Mouse (Mus musculus): ENCODE results near the gene Gm37240.
"Not testable (repeated sequence)": the region's sequence is repeated elsewhere in the genome, so short reads cannot be mapped to it uniquely, and the experiment has no call there.

The Gm37240 gene

GRCm38 (mm10) chr3:85887239-85887827 lies at the start of gene Gm37240, which contains the start of gene Glt28d2:
TSS of gene Gm37240 (minus strand) at chr3:85887518.
TSS of gene Glt28d2 (minus strand) at chr3:85887516.
- DNase-seq (ENCODE audit: low spot score in 2 of 2), result peak; percentile 79 to 82

GRCm38 (mm10) chr3:85933586-85933985 lies 46.3 kb upstream of the Gm37240 start:
- DNase-seq (ENCODE audit: low spot score in 2 of 2), result no peak

GRCm38 (mm10) chr3:85931859-85932258 lies 44.5 kb upstream of the Gm37240 start:
- DNase-seq (ENCODE audit: low spot score in 2 of 2), result no peak

- DNase-seq (ENCODE audit: low spot score in 2 of 2), result no peak
Observed at GRCm38 (mm10) chr3:85930671-85931255, 43.4 kb upstream of the Gm37240 start.

- DNase-seq (ENCODE audit: low spot score in 2 of 2), result no peak
Observed at GRCm38 (mm10) chr3:85929711-85930110, 42.4 kb upstream of the Gm37240 start.

- no peak for DNase-seq (ENCODE audit: low spot score in 2 of 2)
Observed at GRCm38 (mm10) chr3:85928140-85928611, 40.9 kb upstream of the Gm37240 start.

GRCm38 (mm10) chr3:85927296-85927695 lies 40.0 kb upstream of the Gm37240 start:
- DNase-seq (ENCODE audit: low spot score in 2 of 2), result no peak

GRCm38 (mm10) chr3:85923954-85924945 lies 36.9 kb upstream of the Gm37240 start:
- peak; percentile 52 to 84 for DNase-seq (ENCODE audit: low spot score in 2 of 2)

GRCm38 (mm10) chr3:85923343-85923742 lies 36.0 kb upstream of the Gm37240 start:
- no peak for DNase-seq (ENCODE audit: low spot score in 2 of 2)

GRCm38 (mm10) chr3:85922331-85922730 lies 35.0 kb upstream of the Gm37240 start:
- DNase-seq (ENCODE audit: low spot score in 2 of 2), result no peak

GRCm38 (mm10) chr3:85920671-85921070 lies 33.4 kb upstream of the Gm37240 start:
- DNase-seq (ENCODE audit: low spot score in 2 of 2), result not testable (repeated sequence)

GRCm38 (mm10) chr3:85917600-85917999 lies 30.3 kb upstream of the Gm37240 start:
- no peak for DNase-seq (ENCODE audit: low spot score in 2 of 2)

GRCm38 (mm10) chr3:85914806-85915205 lies 27.5 kb upstream of the Gm37240 start:
- DNase-seq (ENCODE audit: low spot score in 2 of 2), result no peak

GRCm38 (mm10) chr3:85907136-85907535 lies 19.8 kb upstream of the Gm37240 start:
- no peak for DNase-seq (ENCODE audit: low spot score in 2 of 2)

GRCm38 (mm10) chr3:85904371-85904770 lies 17.1 kb upstream of the Gm37240 start:
- no peak for DNase-seq (ENCODE audit: low spot score in 2 of 2)

- no peak for DNase-seq (ENCODE audit: low spot score in 2 of 2)
Observed at GRCm38 (mm10) chr3:85895020-85895419, 7.7 kb upstream of the Gm37240 start.

GRCm38 (mm10) chr3:85891571-85891970 lies 4.3 kb upstream of the Gm37240 start:
- DNase-seq (ENCODE audit: low spot score in 2 of 2), result no peak

- no peak for DNase-seq (ENCODE audit: low spot score in 2 of 2)
Observed at GRCm38 (mm10) chr3:85888221-85888671, 928 bp upstream of the Gm37240 start.

GRCm38 (mm10) chr3:85886636-85887238 lies 581 bp downstream of the Gm37240 start:
- DNase-seq (ENCODE audit: low spot score in 2 of 2), result no peak

GRCm38 (mm10) chr3:85885906-85886305 lies 1.4 kb downstream of the Gm37240 start:
- no peak for DNase-seq (ENCODE audit: low spot score in 2 of 2)

GRCm38 (mm10) chr3:85880687-85881086 lies 6.6 kb downstream of the Gm37240 start:
- peak in 1 of 2 experiments; percentile 27 for DNase-seq (ENCODE audit: low spot score in 2 of 2)

- no peak for DNase-seq (ENCODE audit: low spot score in 2 of 2)
Observed at GRCm38 (mm10) chr3:85880068-85880467, 7.2 kb downstream of the Gm37240 start.
